Mouse (Mus musculus): ENCODE measurements around the gene Memo1. TPM values are rescaled to one million over a fixed set of nuclear protein-coding genes. Genes with fewer than 3 reads are reported as not detected.

Gene Memo1
- total RNA-seq, 1 experiment from 2014 or later = 128 TPM

DNA sequence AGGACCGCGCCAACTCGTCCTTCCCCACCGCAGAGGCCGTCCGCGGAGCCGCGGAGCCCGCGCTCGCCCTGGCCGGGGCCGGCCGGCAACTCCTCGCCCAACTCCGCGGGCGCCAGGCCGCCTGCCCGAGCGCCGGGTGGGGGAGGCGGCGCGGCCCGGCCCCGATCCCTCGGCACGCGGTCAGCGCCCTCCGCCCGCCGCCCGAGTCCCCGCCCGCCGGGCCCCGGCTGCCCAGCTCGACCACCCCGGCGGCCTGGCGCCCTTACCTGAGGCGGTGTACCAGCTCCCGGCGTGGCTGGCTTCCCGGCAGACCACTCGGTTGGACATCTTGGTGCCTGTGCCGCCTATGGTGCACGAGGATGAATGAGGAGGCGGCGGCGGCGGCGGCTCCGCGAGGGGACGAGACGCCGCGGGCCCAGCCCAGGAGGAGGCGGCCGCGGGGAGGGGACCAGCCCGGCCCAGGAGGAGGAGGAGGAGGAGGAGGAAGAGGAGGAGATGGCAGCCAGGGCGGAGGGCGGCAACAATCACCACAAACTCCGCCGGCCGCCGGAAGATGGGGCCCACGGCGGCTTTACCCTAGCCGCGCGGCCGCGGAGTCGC, 795 bp downstream of the Memo1 start:
- DNase-seq = peak; percentile 88

DNA sequence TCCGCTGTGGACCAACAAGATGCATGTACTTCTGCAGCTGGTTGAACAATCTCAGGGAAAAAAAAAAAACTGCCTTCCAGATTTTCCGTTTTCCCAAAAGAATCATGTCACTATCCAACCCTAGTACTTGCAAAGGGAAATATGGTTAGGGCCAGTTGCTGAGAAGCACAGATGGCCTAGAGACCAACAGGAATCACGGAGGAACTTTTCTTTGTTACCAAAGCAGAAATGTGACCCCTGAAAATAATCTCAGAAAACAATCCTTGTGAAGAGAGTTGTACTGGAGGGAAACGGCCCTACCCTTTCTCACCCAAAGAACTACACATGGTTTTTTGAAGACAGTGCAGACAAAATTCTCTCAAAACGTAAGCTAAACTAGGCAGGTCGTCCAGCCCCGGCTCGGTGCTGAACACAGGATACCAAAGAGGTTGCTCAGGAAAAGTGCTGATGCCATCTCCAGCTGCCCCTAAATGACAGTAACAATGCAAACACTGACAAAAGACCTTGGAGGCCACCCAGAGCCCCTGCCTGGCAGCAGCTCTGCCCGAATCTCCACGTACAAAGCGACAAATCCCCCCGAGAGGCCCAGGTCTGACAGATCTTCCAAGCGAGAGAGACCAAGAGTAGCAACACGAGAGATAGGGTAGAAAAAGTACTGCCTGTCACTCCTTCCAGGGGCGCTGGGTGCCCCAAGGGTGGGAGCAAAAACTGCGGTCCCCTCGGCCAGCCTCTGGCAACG, 1.5 kb downstream of the Memo1 start:
- DNase-seq = peak; percentile 16

DNA sequence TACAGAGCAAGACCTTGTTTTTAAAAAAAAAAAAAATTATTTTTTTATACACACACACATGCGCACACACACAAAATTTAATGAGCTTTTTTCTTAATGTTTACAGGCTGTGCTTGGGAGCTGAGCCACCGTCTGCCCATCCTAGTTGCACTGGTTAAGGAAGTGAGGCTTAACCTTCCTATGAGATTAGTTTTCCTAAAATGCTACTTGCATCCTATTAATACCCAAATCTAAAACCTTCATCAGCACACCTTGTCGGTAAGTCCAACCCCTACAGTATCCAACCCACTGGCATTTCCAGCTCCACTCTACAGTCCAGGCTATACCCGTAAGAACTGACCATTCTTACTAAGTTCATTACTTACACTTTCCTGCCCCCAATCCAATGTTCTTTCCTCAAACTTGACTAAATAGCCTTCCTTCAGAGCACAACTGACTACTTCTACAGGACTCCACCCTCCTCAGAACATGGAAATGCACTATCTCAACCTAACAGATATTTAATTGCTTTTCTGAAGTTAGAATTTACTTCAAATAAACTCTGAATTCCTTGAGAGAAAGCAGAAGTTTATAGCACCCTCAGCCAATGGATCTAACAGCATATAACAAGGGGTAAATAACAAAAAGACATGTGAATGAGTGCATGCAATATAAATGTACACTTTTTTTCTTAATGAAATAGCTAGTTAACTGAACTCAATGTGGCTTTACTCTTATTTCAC, 3.5 kb downstream of the Memo1 start:
- no peak for DNase-seq

DNA sequence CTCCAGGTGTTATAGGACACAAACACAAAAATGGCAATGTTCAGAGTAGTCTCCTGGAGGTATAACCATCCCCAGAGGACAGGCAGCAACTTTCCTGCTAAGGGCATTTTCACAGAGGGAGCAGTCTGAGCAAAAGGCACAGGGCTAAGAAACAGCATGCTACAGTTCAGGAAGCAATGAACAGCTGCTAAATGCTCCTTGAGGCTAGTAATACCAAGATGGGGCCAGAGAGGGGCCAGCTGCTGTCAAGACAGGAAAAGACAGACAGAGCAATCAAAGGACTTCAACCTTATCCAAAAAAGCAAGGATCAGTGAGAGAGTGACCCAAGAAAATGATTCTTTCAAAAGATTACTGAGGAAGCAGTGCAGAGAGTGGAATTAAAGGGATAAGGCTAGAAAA, 4.5 kb downstream of the Memo1 start:
- no peak for DNase-seq

DNA sequence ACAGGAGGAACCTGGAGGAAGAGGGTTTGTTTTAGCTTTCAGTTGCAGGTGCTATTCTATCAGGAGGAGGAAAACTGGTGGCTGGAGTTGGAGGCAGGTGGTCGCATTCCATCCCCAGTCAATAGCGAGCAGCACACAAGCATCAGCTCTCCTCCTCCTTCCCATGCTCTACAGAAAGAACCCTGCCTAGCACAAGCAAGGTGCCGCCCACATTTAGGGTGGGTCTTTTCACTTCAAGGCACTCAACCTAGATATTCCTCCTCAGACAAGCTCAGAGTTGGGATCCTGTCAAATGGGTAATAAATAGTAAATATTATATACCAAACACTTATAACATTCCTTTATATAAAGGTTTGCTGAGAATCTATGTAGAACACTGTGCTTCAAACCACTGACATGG, 5.1 kb downstream of the Memo1 start:
- DNase-seq = no peak

DNA sequence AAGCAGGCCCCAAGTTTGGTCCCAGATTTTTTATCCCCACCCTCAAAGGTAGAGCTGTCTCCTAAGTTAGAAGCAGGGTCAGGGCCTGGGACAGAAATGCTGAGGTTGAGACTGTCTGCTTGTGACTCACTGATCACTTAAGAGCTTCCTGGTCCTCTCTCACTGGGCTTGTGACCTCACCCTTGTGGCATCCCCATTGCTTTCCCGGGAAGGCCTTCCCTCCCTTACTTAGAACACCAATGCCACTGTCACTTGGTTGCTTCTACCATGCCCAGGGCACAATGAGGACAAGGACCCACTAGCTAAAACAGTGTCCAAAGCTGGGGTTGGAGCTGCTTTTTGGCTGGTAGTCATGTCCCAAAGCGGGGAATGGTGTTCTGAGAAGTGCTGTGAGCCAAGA, 6.7 kb downstream of the Memo1 start:
- peak; percentile 25 for DNase-seq

DNA sequence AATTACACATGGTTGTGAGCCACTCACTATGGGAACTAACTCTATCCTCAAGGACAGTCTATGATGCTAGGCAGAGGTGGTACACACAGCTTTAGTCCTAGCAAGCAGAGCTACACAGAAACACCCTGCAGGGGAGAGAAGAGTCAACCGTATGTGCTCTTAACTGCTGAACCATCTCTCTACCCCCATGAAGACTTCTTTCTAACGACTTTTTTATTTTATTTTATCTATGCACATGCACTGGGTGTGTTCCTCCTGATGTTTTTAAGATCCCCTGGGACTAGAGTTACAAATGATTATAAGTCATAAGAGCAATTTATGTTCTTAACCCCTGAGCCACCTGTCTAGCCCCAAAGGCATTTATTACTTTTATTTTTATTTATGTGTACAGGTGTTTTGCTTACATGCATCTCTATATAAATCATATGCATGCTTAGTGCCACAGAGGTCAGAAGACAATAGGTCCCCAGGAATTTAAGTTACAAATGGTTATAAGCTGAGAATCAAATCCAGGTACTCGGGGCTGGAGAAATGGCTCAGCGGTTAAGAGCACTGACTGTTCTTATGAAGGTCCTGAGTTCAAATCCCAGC, 9.1 kb downstream of the Memo1 start:
- no peak for DNase-seq

DNA sequence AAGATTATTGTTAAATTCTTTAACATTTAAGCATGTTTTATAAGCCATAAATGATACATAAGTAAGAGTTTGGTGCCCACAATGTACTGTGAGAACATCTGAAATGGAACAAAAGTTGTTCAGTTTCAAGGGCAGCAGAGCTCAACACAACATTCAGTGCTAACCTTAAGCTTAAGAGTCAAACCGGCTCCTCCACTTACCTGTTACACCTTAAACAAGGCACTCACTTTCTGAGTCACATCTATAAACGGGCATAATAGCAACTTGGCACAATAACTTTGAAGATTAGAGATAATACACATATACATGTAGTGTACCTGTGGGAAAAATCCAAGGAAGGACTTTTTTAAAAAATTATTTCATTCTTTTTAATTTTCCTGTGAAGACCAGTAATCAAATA, 9.6 kb downstream of the Memo1 start:
- DNase-seq = no peak

DNA sequence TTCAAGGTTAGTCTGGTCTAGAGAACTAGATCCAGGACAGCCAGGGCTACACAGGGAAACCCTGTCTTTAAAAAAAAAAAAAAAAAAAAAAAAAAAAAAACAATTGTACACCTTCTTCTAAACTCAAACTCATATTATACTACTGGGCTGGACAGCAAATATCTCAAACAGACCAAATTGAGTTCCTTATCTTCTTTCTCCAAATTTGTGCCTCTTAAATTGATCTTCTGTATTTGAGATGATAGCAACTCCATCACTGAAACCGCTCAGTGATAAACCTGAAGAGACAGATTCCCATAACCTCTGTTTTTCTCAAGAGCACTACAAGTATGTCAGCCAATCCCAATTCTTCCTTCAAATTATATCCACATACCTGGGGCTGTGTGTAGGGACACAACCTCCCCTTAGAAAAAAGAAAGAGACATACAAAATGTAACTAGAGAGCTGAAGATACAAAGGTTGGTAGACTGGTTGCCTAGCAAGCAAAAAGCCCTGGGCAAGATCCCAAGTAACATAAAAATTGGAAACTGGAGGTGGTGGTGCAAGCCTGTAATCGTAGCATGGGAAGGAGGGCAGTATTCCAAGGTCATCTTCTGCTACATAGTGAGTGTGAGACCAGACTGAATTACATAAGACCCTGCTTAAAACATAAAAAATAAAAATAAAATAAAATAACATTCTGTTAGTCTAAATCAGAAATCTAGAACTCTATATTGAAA, 10.8 kb downstream of the Memo1 start:
- DNase-seq = no peak

DNA sequence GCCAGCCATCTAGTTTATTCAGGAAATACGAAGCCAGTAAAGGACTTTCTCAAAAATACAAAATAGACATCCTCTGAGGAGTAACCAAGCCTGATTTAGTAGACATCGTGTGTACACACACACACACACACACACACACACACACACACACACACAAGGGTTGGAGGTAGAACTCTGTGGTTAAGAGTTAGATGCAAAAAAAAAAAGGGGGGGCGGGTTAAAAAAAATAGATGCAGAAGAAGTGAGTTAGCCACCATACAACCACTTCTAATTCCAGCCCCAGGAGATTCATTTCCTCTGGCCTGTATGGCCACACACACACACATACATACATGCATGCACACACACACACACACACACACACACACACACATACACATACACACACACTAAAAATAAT, 13.3 kb downstream of the Memo1 start:
- no peak for DNase-seq

DNA sequence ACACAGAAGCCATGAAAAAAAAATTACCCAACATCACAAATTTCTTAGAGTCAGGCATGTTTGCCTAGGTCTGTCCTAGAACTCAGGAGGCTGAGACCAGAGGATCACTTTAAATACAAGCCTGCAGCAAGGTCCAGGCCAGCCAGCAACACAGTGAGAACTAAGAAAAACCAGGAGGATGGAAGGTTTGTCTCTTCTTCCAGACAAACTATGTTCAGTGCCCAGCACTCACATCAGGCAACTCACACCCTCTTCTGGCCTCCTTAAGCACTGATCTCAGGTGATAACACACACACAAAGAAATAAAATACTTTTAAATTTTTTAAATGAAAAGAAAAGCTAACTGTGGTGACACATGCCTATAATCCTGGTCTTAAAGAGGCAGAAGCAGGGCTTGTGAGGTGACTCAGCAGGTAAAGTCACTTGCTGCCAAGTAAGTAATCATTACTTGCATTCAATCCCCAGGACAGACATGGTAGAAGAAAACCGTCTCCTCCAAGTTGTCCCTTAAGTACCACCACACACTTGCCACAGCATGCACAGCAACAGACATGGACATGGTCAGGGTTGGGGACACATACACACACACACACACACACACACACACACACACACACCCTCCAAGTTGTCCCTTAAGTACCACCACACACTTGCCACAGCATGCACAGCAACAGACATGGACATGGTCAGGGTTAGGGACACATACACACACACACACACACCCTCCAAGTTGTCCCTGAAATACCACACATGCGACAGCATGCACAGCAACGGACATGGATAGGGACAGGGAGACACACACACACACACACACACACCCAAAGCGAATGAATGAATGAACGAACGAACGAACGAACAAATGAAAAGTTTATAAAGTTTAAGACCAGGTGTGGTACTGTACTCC, 16.1 kb downstream of the Memo1 start:
- no peak for DNase-seq

DNA sequence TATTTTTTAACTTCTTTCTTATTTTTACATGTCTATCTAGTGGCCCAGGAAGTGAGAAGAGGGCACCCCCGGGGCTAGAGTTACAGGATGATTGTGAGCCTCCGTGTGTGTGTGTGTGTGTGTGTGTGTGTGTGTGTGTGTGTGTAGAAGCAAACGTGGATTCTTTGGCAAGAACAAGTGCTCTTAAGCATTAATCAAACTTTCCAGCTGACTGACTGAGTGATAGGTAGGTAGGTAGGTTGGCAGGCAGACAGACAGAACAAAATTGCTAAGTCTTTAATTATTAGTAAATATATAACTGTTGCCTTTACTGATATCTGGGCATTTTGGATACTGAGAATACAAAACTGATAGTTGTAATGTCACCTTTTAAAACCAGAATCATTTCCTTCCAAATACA, 20.9 kb downstream of the Memo1 start:
- DNase-seq = no peak

DNA sequence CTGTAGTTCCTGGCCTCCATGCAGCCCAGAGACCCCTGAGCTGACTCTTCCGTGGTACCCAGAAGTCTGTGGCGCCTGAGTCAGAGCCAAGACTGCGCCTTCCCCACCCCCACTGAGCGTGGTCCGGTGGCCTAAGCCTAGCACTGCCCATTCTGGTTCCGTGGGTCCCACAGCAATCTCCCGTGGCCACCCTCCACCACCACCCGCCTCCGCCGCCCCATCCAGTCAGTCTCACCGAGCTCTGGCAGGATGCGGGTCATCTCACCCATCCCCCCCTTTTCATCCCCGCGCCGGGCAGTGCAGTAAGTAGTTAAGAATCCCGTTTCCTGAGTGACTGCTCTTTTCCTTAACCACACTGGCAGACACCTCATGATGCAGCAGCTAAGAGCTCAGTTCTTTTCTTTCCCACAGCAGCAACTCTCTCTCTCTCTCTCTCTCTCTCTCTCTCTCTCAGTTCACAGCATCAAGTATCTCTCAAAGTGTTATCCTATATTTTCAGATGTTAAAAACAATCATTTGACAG, 22.6 kb downstream of the Memo1 start:
- DNase-seq = no peak

DNA sequence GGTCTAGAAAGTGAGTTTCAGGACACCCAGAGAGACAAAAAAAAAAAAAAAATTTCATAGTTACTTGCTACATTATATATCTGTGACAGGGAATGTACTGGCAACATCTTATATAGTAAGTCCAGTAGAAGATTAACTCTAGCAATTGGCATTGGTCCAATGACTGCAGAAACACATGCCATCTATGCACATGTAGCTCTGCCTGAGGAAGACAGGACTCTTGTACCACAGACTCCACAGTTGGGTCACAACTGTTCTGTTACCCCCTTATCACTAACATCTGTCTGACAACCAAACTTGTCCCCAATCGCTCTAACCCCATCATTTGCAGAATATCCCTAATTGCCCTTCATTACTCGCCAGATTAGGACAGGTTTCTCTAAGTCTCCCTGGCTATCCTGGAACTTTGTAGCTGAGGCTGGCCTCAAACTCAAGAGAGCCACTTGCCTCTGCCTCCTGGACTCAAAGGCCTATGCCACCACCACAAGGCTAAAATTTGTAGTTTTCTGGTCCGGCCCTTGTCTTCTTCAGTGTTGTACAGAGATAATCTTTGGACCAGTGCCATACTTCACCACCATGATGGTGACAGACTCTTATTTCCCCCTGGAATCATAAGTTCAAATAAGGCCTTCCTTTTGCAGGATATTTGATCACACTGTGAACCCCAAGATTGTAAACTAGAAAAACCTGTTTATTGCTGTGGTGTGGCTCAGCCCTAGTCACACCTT, 23.6 kb downstream of the Memo1 start:
- DNase-seq = no peak

DNA sequence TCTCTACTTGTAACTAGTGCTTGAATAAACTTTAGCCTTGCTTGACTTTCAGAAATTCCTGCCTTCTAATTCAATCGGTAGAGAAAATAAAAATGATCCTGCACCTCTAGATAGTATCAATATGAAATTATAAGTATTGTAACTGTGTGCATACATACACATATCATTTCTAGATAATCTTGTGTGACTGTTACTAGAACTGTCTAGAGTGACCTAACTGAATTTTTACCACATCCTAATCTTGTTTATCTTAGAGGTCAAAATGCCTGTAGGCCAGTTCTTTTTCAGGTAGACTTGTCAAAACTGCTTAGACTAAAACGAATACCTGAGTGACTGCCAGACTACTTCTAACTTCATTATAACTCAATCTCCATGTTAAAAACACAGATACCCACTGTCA, 25.1 kb downstream of the Memo1 start:
- no peak for DNase-seq

DNA sequence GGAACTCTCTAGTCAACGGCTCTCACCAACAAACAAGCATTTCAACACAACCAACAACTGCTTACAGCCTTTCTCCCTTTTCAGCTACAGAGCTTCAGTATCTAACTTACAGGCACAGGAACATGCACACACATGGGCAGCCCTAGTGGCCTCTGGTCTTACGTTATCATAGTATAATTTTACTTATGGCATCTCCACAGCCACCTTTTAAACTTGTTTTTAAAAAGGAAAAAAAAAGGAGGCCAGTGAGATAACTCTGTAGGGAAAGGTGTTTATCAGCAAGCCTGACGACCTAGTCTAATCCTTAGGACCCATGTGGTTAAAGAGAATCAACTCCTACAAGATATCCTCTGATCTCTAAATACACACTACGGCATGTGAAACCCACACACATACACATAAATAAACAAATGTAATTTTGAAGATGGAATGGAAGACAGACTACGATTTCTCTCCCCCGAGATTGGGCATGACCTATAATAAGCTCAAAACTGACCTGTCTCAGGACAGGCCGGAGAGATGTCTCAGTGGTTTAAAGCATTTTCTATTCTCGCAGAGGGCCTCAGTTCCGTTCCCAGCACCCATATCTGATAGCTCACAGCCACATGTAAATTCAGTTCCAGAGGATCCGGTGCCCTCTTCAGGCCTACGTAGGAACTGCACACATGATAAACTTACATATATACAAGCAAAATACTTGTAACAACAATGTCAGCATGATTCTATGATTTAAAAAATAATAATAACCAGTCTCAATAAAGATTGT, 27.7 kb downstream of the Memo1 start:
- no peak for DNase-seq

DNA sequence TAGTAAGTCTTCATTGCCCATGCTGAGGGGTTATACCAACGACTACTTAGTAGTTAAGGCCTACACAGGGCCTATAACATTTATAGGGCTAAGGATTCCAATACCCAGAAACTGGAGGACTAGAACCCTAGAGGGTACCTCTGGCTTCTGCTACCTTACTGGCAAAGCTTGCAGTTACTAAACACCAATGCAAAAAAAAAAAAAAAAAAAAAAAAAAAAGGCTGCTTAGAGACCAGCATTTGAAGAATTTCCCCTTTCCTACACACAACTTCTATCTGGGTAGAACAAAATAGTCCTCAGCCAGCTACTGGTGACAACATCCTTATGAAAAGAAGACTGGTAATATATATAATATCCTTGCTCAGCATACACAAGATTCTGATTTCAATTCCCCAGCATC, 29.7 kb downstream of the Memo1 start:
- DNase-seq = no peak

DNA sequence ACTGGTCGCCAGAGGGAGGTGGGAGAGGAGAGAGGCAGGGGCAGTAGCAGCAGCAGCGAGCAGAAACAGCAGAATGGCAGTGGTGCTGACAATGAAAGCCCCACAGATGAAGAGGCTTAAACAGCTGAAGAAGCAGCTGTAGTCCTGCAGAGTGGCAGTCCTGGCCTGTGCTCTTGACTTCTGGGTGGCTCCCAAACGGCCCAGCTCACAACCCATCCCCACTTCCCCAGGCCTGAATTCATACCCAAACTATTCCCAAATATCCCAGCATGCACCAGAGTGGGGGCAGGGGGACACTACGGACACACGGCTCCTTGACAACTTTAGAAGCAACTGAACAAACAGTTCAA, 30.2 kb downstream of the Memo1 start:
- DNase-seq = no peak

DNA sequence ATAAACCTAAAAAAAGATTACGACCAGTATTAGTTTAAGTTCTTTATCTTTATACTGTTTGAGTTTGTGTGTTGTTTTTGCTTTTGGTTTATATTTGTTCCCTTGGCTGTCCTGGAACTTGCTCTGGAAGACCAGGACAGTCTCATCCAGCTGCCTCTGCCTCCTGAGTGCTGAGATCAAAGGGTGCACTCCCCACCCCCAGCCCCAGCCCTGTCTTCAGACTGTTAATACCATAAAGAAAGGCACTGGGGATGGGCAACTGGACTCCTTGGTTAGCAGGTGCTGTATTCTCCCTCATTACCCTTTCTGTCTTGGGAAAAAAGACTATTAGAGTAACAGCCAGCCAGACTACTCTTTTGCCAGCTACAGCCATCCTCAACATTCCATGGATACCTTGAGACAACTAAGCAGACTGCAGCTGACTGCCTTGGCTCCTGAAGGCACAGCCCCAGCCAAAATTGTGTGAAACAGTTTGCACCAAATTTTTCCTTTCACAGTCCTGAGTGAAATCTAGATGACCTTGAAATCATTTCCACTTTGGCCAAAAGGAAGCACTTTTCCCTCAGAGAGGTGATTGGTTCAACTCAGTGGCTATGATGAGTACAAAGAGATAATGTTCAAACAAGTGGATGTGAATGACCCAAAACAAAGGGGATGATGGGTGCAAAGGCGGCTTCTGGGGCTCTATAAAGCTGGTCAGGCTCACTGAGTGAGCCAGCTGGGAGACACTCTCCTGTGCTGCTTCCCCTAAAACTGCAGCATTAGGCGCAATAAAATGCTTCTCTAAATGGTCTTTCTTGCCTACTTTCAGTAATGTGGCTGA, 30.8 kb downstream of the Memo1 start:
- DNase-seq = no peak
